Mouse (Mus musculus) embryonic facial prominence, embryonic 15.5 days (tissue): ENCODE measurements at regions not wholly inside any gene's neighbourhood (a gene's known extent, or its start where the extent isn't known, plus 50 kb on each side); places are given as distances from the start of the nearest gene placed in this dataset.

Experiments
- ATAC-seq: fragments of 200-750 bp; cut with Nextera tagmentation; 2 replicates; pipeline ENCODE4 v1.8.0; 2017; ENCODE audit warnings: low read depth, moderate TSS enrichment; ENCODE audit not compliant: insufficient number of reproducible peaks, low FRiP score, low TSS enrichment
- H3K27ac ChIP-seq: fragments of 300-500 bp; sonication (generic); replicated peaks from 2 replicates; pipeline ENCODE4 v1.5.1; 2015; ENCODE audit warnings: mild to moderate bottlenecking, inconsistent platforms
- H3K27me3 ChIP-seq: fragments of 300-500 bp; sonication (generic); 2 replicates; pipeline ENCODE4 v1.6.1; 2015; ENCODE audit warnings: inconsistent platforms
- H3K36me3 ChIP-seq: fragments of 300-500 bp; sonication (generic); 2 replicates; pipeline ENCODE4 v1.6.1; 2015; ENCODE audit warnings: mild to moderate bottlenecking, inconsistent platforms
- H3K4me1 ChIP-seq: fragments of 300-500 bp; sonication (generic); 2 replicates; pipeline ENCODE4 v1.6.1; 2015; ENCODE audit warnings: inconsistent platforms
- H3K4me2 ChIP-seq: fragments of 300-500 bp; sonication (generic); replicated peaks from 2 replicates; pipeline ENCODE4 v1.6.1; 2015; ENCODE audit warnings: mild to moderate bottlenecking, inconsistent platforms
- H3K4me3 ChIP-seq: fragments of 300-500 bp; sonication (generic); replicated peaks from 2 replicates; pipeline ENCODE4 v1.5.1; 2015; ENCODE audit warnings: mild to moderate bottlenecking, inconsistent platforms
- H3K9ac ChIP-seq: fragments of 300-500 bp; sonication (generic); 2 replicates; pipeline ENCODE4 v1.6.1; 2015; ENCODE audit warnings: inconsistent platforms
- H3K9me3 ChIP-seq: fragments of 300-500 bp; sonication (generic); replicated peaks from 2 replicates; pipeline ENCODE4 v1.6.1; 2016; ENCODE audit warnings: inconsistent platforms
- WGBS: fragments of 180-500 bp; shearing (Covaris S2); methylation state at CpG from one replicate; pipeline ENCODE4 v1.1.7; 2015; 5-methylcytosine and 5-hydroxymethylcytosine counted together

DNA sequence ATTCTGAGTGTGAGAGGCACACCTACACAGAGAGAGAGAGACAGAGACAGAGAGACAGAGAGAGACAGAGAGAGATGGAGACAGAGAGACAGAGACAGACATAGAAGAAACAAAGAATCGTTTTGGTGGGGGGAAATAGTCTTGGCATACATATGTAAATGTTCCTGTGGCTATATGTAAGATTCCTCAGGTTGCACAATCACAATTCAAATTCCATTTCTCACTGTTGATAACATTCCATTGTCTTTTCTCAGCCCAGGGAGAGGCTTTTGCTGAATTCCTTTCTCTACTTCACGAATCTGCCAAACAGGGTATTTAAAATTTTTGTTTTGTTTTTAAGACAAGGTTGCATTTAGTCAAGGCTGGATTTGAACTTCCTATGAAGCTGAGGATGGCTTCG is 205.0 kb upstream of the Ell2 start:
- no peak for ATAC-seq
- Histone ChIP-seq H3K4me2 (no peak overlapping the region), H3K9ac (no peak overlapping the region), H3K9me3 (no peaks in the 10 kb centered on the region), H3K36me3 (no peaks in the 10 kb centered on the region), H3K27ac (no peak overlapping the region), H3K4me1 (no peaks in the 10 kb centered on the region), H3K4me3 (no peak overlapping the region), H3K27me3 (no peaks in the 10 kb centered on the region)
- WGBS, result 64% methylated on average over 3 of the region's 3 CpGs

GRCm38 (mm10) chr13:75503394-75503793 is 203.2 kb upstream of the Ell2 start:
- Histone ChIP-seq H3K27ac (no peak overlapping the region), H3K4me1 (no peaks in the 10 kb centered on the region), H3K4me3 (no peak overlapping the region), H3K9me3 (no peaks in the 10 kb centered on the region), H3K36me3 (no peaks in the 10 kb centered on the region), H3K9ac (no peak overlapping the region), H3K4me2 (no peak overlapping the region), H3K27me3 (no peaks in the 10 kb centered on the region)
- no peak for ATAC-seq

DNA sequence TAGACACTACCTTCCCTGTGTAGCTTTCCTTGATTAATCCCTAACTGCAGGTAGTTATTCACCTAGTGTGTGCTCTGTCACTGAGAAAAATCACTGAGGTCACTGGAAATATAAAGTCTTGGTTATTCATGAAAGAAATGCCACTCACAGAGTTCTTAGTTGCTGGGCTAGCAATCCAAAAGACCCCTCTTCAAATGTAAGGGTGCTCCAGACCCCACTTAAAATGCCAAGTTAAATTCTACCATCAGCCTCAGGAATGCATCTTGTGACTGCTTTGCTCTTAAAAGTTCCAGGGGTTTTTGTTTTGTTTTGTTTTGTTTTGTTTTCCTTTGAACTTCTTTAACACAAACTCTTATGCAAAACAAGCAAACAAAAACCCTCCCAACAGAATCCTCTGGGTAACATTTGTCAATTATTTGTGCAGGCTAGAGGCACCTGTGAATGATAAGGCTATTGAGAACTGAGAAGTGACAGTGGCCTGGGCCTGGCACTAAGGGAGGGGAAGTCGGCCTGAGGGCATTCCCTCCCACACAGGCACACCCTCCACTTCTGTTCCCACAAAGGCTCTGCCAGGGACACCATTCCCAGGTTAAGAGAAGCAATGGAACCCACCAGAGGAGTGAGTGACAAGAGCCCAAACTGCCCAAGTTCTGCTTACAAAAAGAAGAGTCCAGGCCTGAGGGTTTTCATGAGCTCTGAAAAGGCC is 192.1 kb upstream of the Ell2 start:
- no peak for ATAC-seq
- H3K9ac ChIP-seq, result no peak overlapping the region
- no peaks in the 10 kb centered on the region for H3K36me3 ChIP-seq
- H3K9me3 ChIP-seq, result no peaks in the 10 kb centered on the region
- 36% methylated on average over 1 of the region's 1 CpGs for WGBS
- H3K27me3 ChIP-seq, result no peaks in the 10 kb centered on the region
- H3K4me1 ChIP-seq, result no peaks in the 10 kb centered on the region
- H3K4me2 ChIP-seq, result no peak overlapping the region
- H3K27ac ChIP-seq, result no peak overlapping the region
- H3K4me3 ChIP-seq, result no peak overlapping the region

DNA sequence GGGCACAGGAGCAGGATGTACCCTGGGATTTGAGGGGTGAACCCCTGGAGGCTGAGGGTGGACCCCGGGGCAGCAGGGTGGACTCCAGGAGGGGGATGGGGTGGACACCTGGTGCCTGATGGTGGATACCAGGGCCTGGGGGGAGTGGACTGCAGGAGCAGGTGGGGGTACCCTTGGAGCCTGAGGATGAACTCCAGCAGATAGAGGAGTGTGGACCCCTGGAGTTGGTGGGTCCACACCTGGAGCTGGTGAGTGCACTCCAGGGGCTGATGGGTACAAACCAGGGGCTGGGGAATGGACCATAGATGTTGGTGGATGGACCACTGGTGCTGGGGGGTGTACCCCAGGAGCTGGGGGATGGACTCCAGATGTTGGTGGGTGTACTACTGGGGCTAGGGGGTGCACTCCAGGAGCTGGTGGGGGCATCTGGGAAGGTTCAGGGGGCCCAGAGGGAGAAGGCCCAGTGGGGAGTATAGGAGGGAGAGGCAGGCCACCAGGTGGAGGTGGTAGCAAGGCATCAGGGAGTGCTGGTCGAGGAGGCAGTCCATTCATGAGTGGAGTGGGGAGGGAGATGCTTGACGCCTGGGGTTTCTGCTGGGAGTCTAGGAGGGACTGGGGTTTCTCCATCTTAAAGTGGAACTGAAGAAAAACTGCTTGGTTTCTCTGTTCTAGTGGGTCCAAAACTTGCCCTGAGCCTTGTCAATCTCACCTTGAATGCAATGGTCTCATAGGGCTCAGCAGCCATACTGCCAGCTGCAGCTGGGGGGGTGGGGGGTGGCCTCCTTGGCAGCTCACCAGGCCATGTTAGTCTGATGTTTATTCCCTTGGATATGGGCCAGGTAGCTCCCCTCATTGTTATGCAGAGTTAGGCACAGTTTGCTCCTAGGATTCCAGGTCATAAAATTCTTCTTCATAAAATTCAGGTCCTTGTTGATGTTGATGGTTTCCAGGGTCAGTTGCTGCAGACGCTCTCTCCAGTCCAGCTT is 183.0 kb upstream of the Ell2 start:
- 68% methylated on average over 4 of the region's 4 CpGs for WGBS
- Histone ChIP-seq H3K9me3 (no peaks in the 10 kb centered on the region), H3K4me2 (no peak overlapping the region), H3K27ac (no peak overlapping the region), H3K4me1 (no peaks in the 10 kb centered on the region), H3K36me3 (no peaks in the 10 kb centered on the region), H3K4me3 (no peak overlapping the region), H3K27me3 (no peaks in the 10 kb centered on the region), H3K9ac (no peak overlapping the region)
- ATAC-seq, result peak; percentile 39; the same call in 1 of the 2 replicates

DNA sequence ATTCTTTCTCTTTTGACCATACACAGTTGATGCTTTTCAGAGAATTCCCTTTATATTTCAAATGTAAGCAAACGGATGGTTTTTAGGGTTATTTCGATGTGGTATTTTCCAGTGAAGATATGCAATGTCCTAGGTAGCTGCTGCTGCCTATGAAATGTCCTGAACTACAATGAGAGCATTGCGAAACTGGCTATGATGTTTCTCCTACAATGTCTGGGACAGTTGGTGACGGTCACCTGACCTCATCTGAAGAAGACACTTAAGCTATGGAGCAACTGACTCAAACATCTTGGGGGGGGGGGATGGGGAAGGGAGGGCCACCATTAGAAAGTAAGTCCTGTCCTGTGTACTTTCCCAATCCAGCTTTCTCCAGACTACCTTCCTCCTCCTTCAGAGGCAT is 182.1 kb upstream of the Ell2 start:
- no peak overlapping the region for H3K9ac ChIP-seq
- no peak overlapping the region for H3K27ac ChIP-seq
- no peaks in the 10 kb centered on the region for H3K9me3 ChIP-seq
- no peak for ATAC-seq
- H3K4me3 ChIP-seq, result no peak overlapping the region
- no peaks in the 10 kb centered on the region for H3K27me3 ChIP-seq
- 88% methylated on average over 4 of the region's 4 CpGs for WGBS
- H3K4me2 ChIP-seq, result no peak overlapping the region
- no peaks in the 10 kb centered on the region for H3K36me3 ChIP-seq
- no peaks in the 10 kb centered on the region for H3K4me1 ChIP-seq

- H3K9me3 ChIP-seq, result no peaks in the 10 kb centered on the region
- 86% methylated on average over 1 of the region's 1 CpGs for WGBS
Measured at GRCm38 (mm10) chr13:75531566-75531965, 175.0 kb upstream of the Ell2 start.

GRCm38 (mm10) chr13:75541446-75541845 is 165.1 kb upstream of the Ell2 start:
- no peaks in the 10 kb centered on the region for H3K9me3 ChIP-seq
- no peak overlapping the region for H3K4me2 ChIP-seq
- no peak overlapping the region for H3K9ac ChIP-seq
- H3K4me1 ChIP-seq, result no peaks in the 10 kb centered on the region
- no peak overlapping the region for H3K4me3 ChIP-seq
- 46% methylated on average over 2 of the region's 2 CpGs for WGBS
- H3K27me3 ChIP-seq, result no peaks in the 10 kb centered on the region
- H3K27ac ChIP-seq, result no peak overlapping the region
- peak; percentile 63 for ATAC-seq
- no peaks in the 10 kb centered on the region for H3K36me3 ChIP-seq

More at GRCm38 (mm10) chr13:75531566-75531965, 175.0 kb upstream of the Ell2 start:
- no peaks in the 10 kb centered on the region for H3K4me1 ChIP-seq
- H3K4me2 ChIP-seq, result no peak overlapping the region
- 0 out of 2 replicates have a peak overlapping the region, but pooled peaks have one; percentile 11 for H3K27ac ChIP-seq
- no peak for ATAC-seq
- no peak overlapping the region for H3K4me3 ChIP-seq
- H3K36me3 ChIP-seq, result no peaks in the 10 kb centered on the region
- H3K27me3 ChIP-seq, result no peaks in the 10 kb centered on the region
- H3K9ac ChIP-seq, result no peak overlapping the region

GRCm38 (mm10) chr13:75542253-75542945 is 164.2 kb upstream of the Ell2 start:
- WGBS, result 50% methylated on average over 2 of the region's 2 CpGs
- no peaks in the 10 kb centered on the region for H3K27me3 ChIP-seq
- no peak overlapping the region for H3K4me3 ChIP-seq
- no peak overlapping the region for H3K9ac ChIP-seq
- no peaks in the 10 kb centered on the region for H3K36me3 ChIP-seq
- no peaks in the 10 kb centered on the region for H3K4me1 ChIP-seq
- H3K27ac ChIP-seq, result no peak overlapping the region
- no peaks in the 10 kb centered on the region for H3K9me3 ChIP-seq
- no peak for ATAC-seq
- no peak overlapping the region for H3K4me2 ChIP-seq

GRCm38 (mm10) chr13:75542946-75543327 is 163.6 kb upstream of the Ell2 start:
- no peak for ATAC-seq
- Histone ChIP-seq H3K36me3 (no peaks in the 10 kb centered on the region), H3K27ac (no peak overlapping the region), H3K9me3 (no peaks in the 10 kb centered on the region), H3K27me3 (no peaks in the 10 kb centered on the region), H3K4me1 (no peaks in the 10 kb centered on the region), H3K4me3 (no peak overlapping the region), H3K4me2 (no peak overlapping the region), H3K9ac (no peak overlapping the region)

DNA sequence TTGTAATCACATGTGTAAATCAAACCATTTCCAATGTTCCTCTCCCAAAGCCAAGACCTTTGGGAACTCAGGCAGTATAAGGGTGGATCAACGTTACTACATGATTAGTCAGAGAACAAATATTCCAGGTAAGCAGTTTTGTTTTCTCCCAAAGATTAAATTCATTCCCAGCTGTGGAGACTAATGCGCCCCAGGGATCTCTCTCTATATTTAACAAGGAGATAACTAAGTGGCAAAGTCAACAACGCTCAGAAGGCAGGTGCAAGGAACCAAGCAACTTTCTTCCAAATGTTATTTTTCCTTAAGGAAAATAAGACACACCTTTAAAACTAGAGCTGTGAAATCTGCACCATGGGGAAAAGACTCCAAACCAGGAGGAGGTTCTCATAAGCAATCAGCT is 163.0 kb upstream of the Ell2 start:
- no peaks in the 10 kb centered on the region for H3K36me3 ChIP-seq
- H3K4me1 ChIP-seq, result no peaks in the 10 kb centered on the region
- H3K27me3 ChIP-seq, result no peaks in the 10 kb centered on the region
- 68% methylated on average over 3 of the region's 3 CpGs for WGBS
- no peak overlapping the region for H3K27ac ChIP-seq
- no peak for ATAC-seq
- no peaks in the 10 kb centered on the region for H3K9me3 ChIP-seq
- no peak overlapping the region for H3K4me3 ChIP-seq
- H3K9ac ChIP-seq, result no peak overlapping the region
- no peak overlapping the region for H3K4me2 ChIP-seq

GRCm38 (mm10) chr13:75544728-75545127 is 161.8 kb upstream of the Ell2 start:
- H3K4me3 ChIP-seq, result no peak overlapping the region
- no peaks in the 10 kb centered on the region for H3K27me3 ChIP-seq
- ATAC-seq, result no peak
- no peak overlapping the region for H3K4me2 ChIP-seq
- no peak overlapping the region for H3K27ac ChIP-seq
- H3K9me3 ChIP-seq, result no peaks in the 10 kb centered on the region
- no peak overlapping the region for H3K9ac ChIP-seq
- no peaks in the 10 kb centered on the region for H3K4me1 ChIP-seq
- H3K36me3 ChIP-seq, result no peaks in the 10 kb centered on the region
